Mouse (Mus musculus): ENCODE data around the gene Serpina9.

- TF ChIP-seq POLR2A (IDR thresholded peaks at IDR 0.05; ENCODE audit: extremely low read depth, insufficient read depth, low read length) (no peak), CTCF (IDR thresholded peaks at IDR 0.05; ENCODE audit: extremely low read depth, insufficient read depth, low read length) (no peak)
Measured at GRCm38 (mm10) chr12:104057050-104057449, 43.5 kb upstream of the Serpina9 start.
